Mouse (Mus musculus) embryonic fibroblast, embryonic 13.5 days (primary cell): Measurements from ENCODE around the gene 1110051M20Rik.

Source experiments
- CTCF ChIP-seq: IDR thresholded peaks from 2 replicates; pipeline ENCODE4 v1.5.1; 2011; ENCODE audit warnings: mild to moderate bottlenecking, control low read depth, low read length, moderate library complexity, borderline replicate concordance; ENCODE audit not compliant: insufficient read depth
- POLR2A ChIP-seq: IDR thresholded peaks from 2 replicates; pipeline ENCODE4 v1.6.1; 2011; ENCODE audit warnings: low read depth, mild to moderate bottlenecking, control low read depth, low read length, moderate library complexity

- no peak for TF ChIP-seq CTCF
- TF ChIP-seq POLR2A = no peak
Observed at GRCm38 (mm10) chr2:91353854-91354253, 90.7 kb downstream of the 1110051M20Rik start.
